Mouse (Mus musculus): ENCODE data around the gene Cuzd1. TPM values are rescaled to one million over a fixed set of nuclear protein-coding genes. Genes with fewer than 3 reads are reported as not detected.

Cuzd1 gene
- total RNA-seq, 1 experiment = 0.71 TPM

DNA sequence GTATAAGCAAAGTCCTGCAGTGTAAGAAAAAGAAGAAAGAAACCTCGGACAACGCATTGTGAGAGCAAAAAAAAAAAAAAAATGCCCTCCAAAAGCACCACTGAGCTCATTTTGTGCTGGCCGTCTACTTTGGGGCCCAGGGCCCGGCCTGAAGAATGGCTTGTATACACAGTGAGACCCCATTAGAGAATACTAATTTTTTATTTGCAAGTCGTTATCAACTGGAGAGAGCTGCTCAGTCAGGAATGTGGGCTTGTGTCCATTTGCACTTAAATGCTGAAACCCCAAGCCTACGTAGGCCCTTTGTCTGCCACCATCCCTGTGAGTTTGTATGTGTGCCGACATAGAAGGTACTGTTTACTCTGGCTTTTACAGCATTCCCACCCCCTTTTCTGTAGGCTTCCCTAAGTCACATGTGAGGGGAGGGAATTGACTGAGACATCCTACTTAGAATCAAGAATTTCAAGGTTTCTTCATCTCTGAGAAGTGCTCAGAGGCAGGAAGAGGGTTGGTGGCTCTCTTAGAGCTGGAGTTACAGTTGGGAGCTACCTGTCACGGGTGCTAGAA, 15.5 kb upstream of the Cuzd1 start:
- no peak for TF ChIP-seq MAFK (IDR thresholded peaks at IDR 0.05; ENCODE audit: insufficient read depth, low read depth, low read length)
- TF ChIP-seq ZNF384 (IDR thresholded peaks at IDR 0.05; ENCODE audit: low read depth, low read length) = 0 out of 2 replicates have a peak, but pooled peaks have one; percentile 20
- TF ChIP-seq HCFC1 (IDR thresholded peaks at IDR 0.05; ENCODE audit: borderline replicate concordance, insufficient read depth, low read length) = no peak
- H3K4me3 ChIP-seq (ENCODE audit: insufficient read depth in 1 of 2, low read depth in 1 of 2, low read length in 2 of 2, poor library complexity in 1 of 2, severe bottlenecking in 1 of 2) = no peak overlapping the region
- peaks cover 10% of the 10 kb centered on the region for H3K36me3 ChIP-seq (ENCODE audit: control insufficient read depth, insufficient read depth, low read length, poor library complexity, severe bottlenecking)
- in situ Hi-C loops (cut with MboI; ENCODE audit: low sequenced_read_pairs in 2 of 2, unreplicated experiment in 2 of 2) = no loop called here
- no peak for DNase-seq (ENCODE audit: low read depth, low spot score)
- no peak overlapping the region for H3K27ac ChIP-seq (ENCODE audit: insufficient read depth, low read depth, low read length, poor library complexity, severe bottlenecking)
- no peaks in the 10 kb centered on the region for H3K9me3 ChIP-seq (ENCODE audit: control insufficient read depth, insufficient read depth, low read depth, low read length)
- H3K4me1 ChIP-seq (ENCODE audit: control insufficient read depth in 2 of 2, insufficient read depth in 2 of 2, low read length in 2 of 2, poor library complexity in 1 of 2) = peaks cover 0 to 4% of the 10 kb centered on the region in 2 experiments; a peak in 2 of 4 replicates
- H3K9ac ChIP-seq (ENCODE audit: insufficient read depth, low read depth, low read length, poor library complexity, severe bottlenecking) = peak overlapping the region; percentile 43; the same call in 1 of the 2 replicates

DNA sequence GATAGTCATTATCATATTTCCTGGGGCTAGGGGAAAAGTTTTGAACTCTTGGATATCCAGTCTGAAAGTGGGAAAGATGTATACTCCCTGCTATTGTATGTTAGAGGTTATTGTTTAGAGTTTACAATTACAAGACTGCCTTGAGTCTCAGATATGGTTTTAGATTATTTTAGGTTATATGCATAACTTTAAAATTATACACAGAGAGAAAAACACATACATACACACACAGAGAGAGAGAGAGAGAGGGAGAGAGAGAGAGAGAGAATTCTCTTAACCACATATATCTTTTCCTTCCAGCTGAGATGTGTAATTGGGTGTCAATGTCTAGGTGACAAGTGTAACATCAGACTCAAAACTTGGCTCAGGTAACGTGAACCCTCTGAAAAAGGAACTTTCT, 11.5 kb upstream of the Cuzd1 start, which contains the start of gene Fam24a:
Fam24a (plus strand) TSS at position 301 of the 400 bp plus-strand sequence.
- Histone ChIP-seq H3K36me3 (ENCODE audit: control insufficient read depth, insufficient read depth, low read length, poor library complexity, severe bottlenecking) (no peaks in the 10 kb centered on the region), H3K9ac (ENCODE audit: insufficient read depth, low read depth, low read length, poor library complexity, severe bottlenecking) (no peak within 1 kb of the TSS), H3K4me1 (ENCODE audit: control insufficient read depth in 2 of 2, insufficient read depth in 2 of 2, low read length in 2 of 2, poor library complexity in 1 of 2) (peaks cover 0 to 4% of the 10 kb centered on the region in 2 experiments; a peak in 2 of 4 replicates), H3K27ac (ENCODE audit: insufficient read depth, low read depth, low read length, poor library complexity, severe bottlenecking) (no peak within 1 kb of the TSS), H3K9me3 (ENCODE audit: control insufficient read depth, insufficient read depth, low read depth, low read length) (no peaks in the 10 kb centered on the region), H3K4me3 (ENCODE audit: insufficient read depth in 1 of 2, low read depth in 1 of 2, low read length in 2 of 2, poor library complexity in 1 of 2, severe bottlenecking in 1 of 2) (no peak within 1 kb of the TSS)
- no peak for TF ChIP-seq MAFK (IDR thresholded peaks at IDR 0.05; ENCODE audit: insufficient read depth, low read depth, low read length)
- TF ChIP-seq ZC3H11A (IDR thresholded peaks at IDR 0.05; ENCODE audit: borderline replicate concordance, low read depth, low read length) = no peak
- in situ Hi-C loops (cut with MboI; ENCODE audit: low sequenced_read_pairs in 2 of 2, unreplicated experiment in 2 of 2) = no loop called here
- DNase-seq (ENCODE audit: low read depth, low spot score) = no peak

DNA sequence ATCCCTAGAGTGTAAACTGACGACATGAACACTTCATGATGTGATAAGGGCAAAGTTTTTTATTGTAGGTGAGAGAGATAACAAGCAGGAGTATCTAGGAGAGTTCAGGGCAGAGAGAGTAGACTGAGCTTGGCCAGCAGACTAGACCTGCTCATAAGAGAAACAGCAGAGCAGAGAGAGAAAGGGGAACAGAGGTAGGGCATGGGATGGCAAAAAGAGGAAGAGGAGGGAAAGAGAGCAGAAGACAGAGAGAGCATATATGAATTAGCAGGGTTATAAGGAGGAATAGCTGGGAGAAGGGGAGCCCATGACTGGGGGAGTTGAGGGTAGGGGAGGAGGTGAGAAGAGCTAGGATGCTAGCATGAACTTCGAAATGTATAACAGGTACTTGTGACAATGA, 9.6 kb upstream of the Cuzd1 start:
- Histone ChIP-seq H3K27ac (ENCODE audit: insufficient read depth, low read depth, low read length, poor library complexity, severe bottlenecking) (no peak overlapping the region), H3K9me3 (ENCODE audit: control insufficient read depth, insufficient read depth, low read depth, low read length) (no peaks in the 10 kb centered on the region), H3K4me1 (ENCODE audit: control insufficient read depth in 2 of 2, insufficient read depth in 2 of 2, low read length in 2 of 2, poor library complexity in 1 of 2) (no peaks in the 10 kb centered on the region), H3K4me3 (ENCODE audit: insufficient read depth in 1 of 2, low read depth in 1 of 2, low read length in 2 of 2, poor library complexity in 1 of 2, severe bottlenecking in 1 of 2) (no peak overlapping the region), H3K36me3 (ENCODE audit: control insufficient read depth, insufficient read depth, low read length, poor library complexity, severe bottlenecking) (no peaks in the 10 kb centered on the region), H3K9ac (ENCODE audit: insufficient read depth, low read depth, low read length, poor library complexity, severe bottlenecking) (no peak overlapping the region)
- in situ Hi-C loops (cut with MboI; ENCODE audit: low sequenced_read_pairs in 2 of 2, unreplicated experiment in 2 of 2) = no loop called here
- no peak for DNase-seq (ENCODE audit: low read depth, low spot score)
- TF ChIP-seq ZNF384 (IDR thresholded peaks at IDR 0.05; ENCODE audit: low read depth, low read length) = no peak
- TF ChIP-seq CHD2 (IDR thresholded peaks at IDR 0.05; ENCODE audit: low read depth, low read length) = no peak
- TF ChIP-seq HCFC1 (IDR thresholded peaks at IDR 0.05; ENCODE audit: borderline replicate concordance, insufficient read depth, low read length) = no peak
- TF ChIP-seq MAFK (IDR thresholded peaks at IDR 0.05; ENCODE audit: insufficient read depth, low read depth, low read length) = no peak
- TF ChIP-seq ZC3H11A (IDR thresholded peaks at IDR 0.05; ENCODE audit: borderline replicate concordance, low read depth, low read length) = no peak

DNA sequence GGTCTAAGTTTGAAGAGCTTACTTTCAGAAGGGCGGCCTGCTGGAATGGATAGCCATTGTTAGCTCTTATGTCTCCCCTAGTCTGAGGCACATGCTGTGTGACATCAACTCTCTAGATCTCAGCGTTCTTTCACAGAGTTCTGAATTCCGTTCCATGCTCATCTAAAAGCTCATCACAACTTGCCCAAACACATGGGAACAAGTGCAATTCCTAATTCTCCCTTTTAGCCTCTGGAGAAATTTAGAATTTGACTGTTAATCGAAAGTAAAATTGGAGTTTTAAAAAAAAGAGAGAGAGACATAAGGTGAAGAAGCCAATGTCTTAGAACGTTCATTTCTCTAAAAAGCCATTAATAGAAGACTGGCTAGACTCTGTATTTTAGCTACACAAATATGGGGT, 7.3 kb upstream of the Cuzd1 start, which contains the start of gene Fam24b:
Fam24b (minus strand) TSS at position 101 of the 400 bp plus-strand sequence.
- no peaks in the 10 kb centered on the region for H3K9me3 ChIP-seq (ENCODE audit: control insufficient read depth, insufficient read depth, low read depth, low read length)
- no peak within 1 kb of the TSS for H3K27ac ChIP-seq (ENCODE audit: insufficient read depth, low read depth, low read length, poor library complexity, severe bottlenecking)
- in situ Hi-C loops (cut with MboI; ENCODE audit: low sequenced_read_pairs in 2 of 2, unreplicated experiment in 2 of 2) = no loop called here
- H3K4me1 ChIP-seq (ENCODE audit: control insufficient read depth in 2 of 2, insufficient read depth in 2 of 2, low read length in 2 of 2, poor library complexity in 1 of 2) = no peaks in the 10 kb centered on the region
- no peak for DNase-seq (ENCODE audit: low read depth, low spot score)
- TF ChIP-seq HCFC1 (IDR thresholded peaks at IDR 0.05; ENCODE audit: borderline replicate concordance, insufficient read depth, low read length) (no peak), ZNF384 (IDR thresholded peaks at IDR 0.05; ENCODE audit: low read depth, low read length) (no peak), ZC3H11A (IDR thresholded peaks at IDR 0.05; ENCODE audit: borderline replicate concordance, low read depth, low read length) (no peak), CHD2 (IDR thresholded peaks at IDR 0.05; ENCODE audit: low read depth, low read length) (no peak), MAFK (IDR thresholded peaks at IDR 0.05; ENCODE audit: insufficient read depth, low read depth, low read length) (no peak)
- H3K9ac ChIP-seq (ENCODE audit: insufficient read depth, low read depth, low read length, poor library complexity, severe bottlenecking) = no peak within 1 kb of the TSS
- no peak within 1 kb of the TSS for H3K4me3 ChIP-seq (ENCODE audit: insufficient read depth in 1 of 2, low read depth in 1 of 2, low read length in 2 of 2, poor library complexity in 1 of 2, severe bottlenecking in 1 of 2)
- H3K36me3 ChIP-seq (ENCODE audit: control insufficient read depth, insufficient read depth, low read length, poor library complexity, severe bottlenecking) = no peaks in the 10 kb centered on the region

DNA sequence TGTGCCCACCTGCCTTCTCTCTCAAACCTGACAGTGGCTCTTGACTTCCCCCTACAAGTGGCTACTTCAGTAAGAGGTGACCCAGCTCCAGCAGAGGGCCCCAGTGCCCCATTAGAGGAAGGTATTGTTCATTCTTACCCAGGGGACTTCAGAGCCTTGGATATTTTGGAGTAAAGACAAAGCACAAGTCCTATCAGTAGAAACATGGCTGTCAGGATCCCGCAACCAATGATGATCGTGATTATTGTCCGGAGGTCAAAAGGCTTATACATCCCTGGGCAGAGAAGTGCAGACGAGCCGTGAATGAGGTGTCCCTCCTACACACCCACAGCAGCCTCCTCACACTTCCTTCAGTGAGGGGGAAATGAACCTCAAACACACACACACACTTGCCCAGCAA, 5.0 kb upstream of the Cuzd1 start:
- no peak for DNase-seq (ENCODE audit: low read depth, low spot score)

More for the DNA sequence above, 5.0 kb upstream of the Cuzd1 start:
- H3K36me3 ChIP-seq (ENCODE audit: control insufficient read depth, insufficient read depth, low read length, poor library complexity, severe bottlenecking) = no peaks in the 10 kb centered on the region
- no peak overlapping the region for H3K4me3 ChIP-seq (ENCODE audit: insufficient read depth in 1 of 2, low read depth in 1 of 2, low read length in 2 of 2, poor library complexity in 1 of 2, severe bottlenecking in 1 of 2)
- in situ Hi-C loops (cut with MboI; ENCODE audit: low sequenced_read_pairs in 2 of 2, unreplicated experiment in 2 of 2) = no loop called here
- no peak overlapping the region for H3K9ac ChIP-seq (ENCODE audit: insufficient read depth, low read depth, low read length, poor library complexity, severe bottlenecking)
- H3K9me3 ChIP-seq (ENCODE audit: control insufficient read depth, insufficient read depth, low read depth, low read length) = no peaks in the 10 kb centered on the region
- no peaks in the 10 kb centered on the region for H3K4me1 ChIP-seq (ENCODE audit: control insufficient read depth in 2 of 2, insufficient read depth in 2 of 2, low read length in 2 of 2, poor library complexity in 1 of 2)
- H3K27ac ChIP-seq (ENCODE audit: insufficient read depth, low read depth, low read length, poor library complexity, severe bottlenecking) = no peak overlapping the region
- TF ChIP-seq ZNF384 (IDR thresholded peaks at IDR 0.05; ENCODE audit: low read depth, low read length) = no peak
- TF ChIP-seq CHD2 (IDR thresholded peaks at IDR 0.05; ENCODE audit: low read depth, low read length) = no peak
- TF ChIP-seq HCFC1 (IDR thresholded peaks at IDR 0.05; ENCODE audit: borderline replicate concordance, insufficient read depth, low read length) = no peak
- TF ChIP-seq MAFK (IDR thresholded peaks at IDR 0.05; ENCODE audit: insufficient read depth, low read depth, low read length) = no peak
- no peak for TF ChIP-seq ZC3H11A (IDR thresholded peaks at IDR 0.05; ENCODE audit: borderline replicate concordance, low read depth, low read length)

Measured in ES-E14 (cell line).